Mouse (Mus musculus): ENCODE measurements around the gene Ccdc85b. TPM values are rescaled to one million over a fixed set of nuclear protein-coding genes. Genes with fewer than 3 reads are reported as not detected.
"Not testable (repeated sequence)": the region's sequence is repeated elsewhere in the genome, so short reads cannot be mapped to it uniquely, and the experiment has no call there.

Gene Ccdc85b
- total and polyA plus RNA-seq, 3 experiments = 3.6 to 7.6 TPM; not detected in 1

GRCm38 (mm10) chr19:5489721-5490120 lies 32.0 kb upstream of the Ccdc85b start:
- Histone ChIP-seq H3K36me3 (ENCODE audit: control insufficient read depth in 1 of 2, insufficient read depth in 2 of 2, low read length in 2 of 2) (peaks cover 0 to 13% of the 10 kb centered on the region in 2 experiments), H3K4me1 (ENCODE audit: control insufficient read depth in 1 of 2, insufficient read depth in 2 of 2, low read length in 2 of 2) (peaks cover 0 to 12% of the 10 kb centered on the region in 2 experiments; a peak in 2 of 4 replicates)
- not testable (repeated sequence) for DNase-seq (ENCODE audit: low read depth, low spot score)

GRCm38 (mm10) chr19:5488878-5489571 lies 31.3 kb upstream of the Ccdc85b start:
- peaks cover 0 to 12% of the 10 kb centered on the region in 2 experiments; a peak in 2 of 4 replicates for H3K4me1 ChIP-seq (ENCODE audit: control insufficient read depth in 1 of 2, insufficient read depth in 2 of 2, low read length in 2 of 2)

More at GRCm38 (mm10) chr19:5489721-5490120, 32.0 kb upstream of the Ccdc85b start:
- Histone ChIP-seq H3K27ac (ENCODE audit: control insufficient read depth, low read depth, low read length) (peak overlapping the region; percentile 89), H3K4me3 (ENCODE audit: control insufficient read depth in 1 of 2, insufficient read depth in 1 of 2, low read depth in 2 of 2, low read length in 2 of 2) (peak overlapping the region; percentile 52 to 58), H3K9ac (ENCODE audit: control insufficient read depth, low read depth, low read length, poor library complexity, severe bottlenecking) (peak overlapping the region; percentile 62), H3K79me2 (ENCODE audit: control insufficient read depth, insufficient read depth, low read length, poor library complexity) (peaks cover 31% of the 10 kb centered on the region)
- not testable (repeated sequence) for H3K27me3 ChIP-seq (ENCODE audit: control insufficient read depth in 1 of 2, insufficient read depth in 2 of 2, low read length in 2 of 2); H3K9me3 ChIP-seq (replicated peaks; ENCODE audit: insufficient read depth, low read length)
- TF ChIP-seq E2F4 (IDR thresholded peaks at IDR 0.05; ENCODE audit: borderline replicate concordance, low read depth, low read length) = peak; percentile 64; the same call in 1 of the 2 replicates

GRCm38 (mm10) chr19:5487768-5488550 lies 30.3 kb upstream of the Ccdc85b start, which contains the start of gene Mus81:
Gene Mus81 (minus strand): TSS chr19:5488402.
- Histone ChIP-seq H3K79me2 (ENCODE audit: control insufficient read depth, insufficient read depth, low read length, poor library complexity) (peaks cover 28% of the 10 kb centered on the region), H3K4me1 (ENCODE audit: control insufficient read depth in 1 of 2, insufficient read depth in 2 of 2, low read length in 2 of 2) (peaks cover 0 to 12% of the 10 kb centered on the region in 2 experiments; a peak in 2 of 4 replicates), H3K27ac (ENCODE audit: control insufficient read depth, low read depth, low read length) (peak within 1 kb of the TSS; percentile 98), H3K9ac (ENCODE audit: control insufficient read depth, low read depth, low read length, poor library complexity, severe bottlenecking) (peak within 1 kb of the TSS; percentile 94), H3K4me3 (ENCODE audit: control insufficient read depth in 1 of 2, insufficient read depth in 1 of 2, low read depth in 2 of 2, low read length in 2 of 2) (peak within 1 kb of the TSS; percentile 60 to 91), H3K9me3 (replicated peaks; ENCODE audit: insufficient read depth, low read length) (no peaks in the 10 kb centered on the region), H3K27me3 (ENCODE audit: control insufficient read depth in 1 of 2, insufficient read depth in 2 of 2, low read length in 2 of 2) (no peaks in the 10 kb centered on the region), H3K36me3 (ENCODE audit: control insufficient read depth in 1 of 2, insufficient read depth in 2 of 2, low read length in 2 of 2) (peaks cover 0 to 13% of the 10 kb centered on the region in 2 experiments)
- peak; percentile 98 for DNase-seq (ENCODE audit: low read depth, low spot score)
- TF ChIP-seq POLR2AphosphoS2 (IDR thresholded peaks at IDR 0.05; ENCODE audit: low read length) (peak; percentile 74; the same call in 1 of the 2 replicates), TBP (IDR thresholded peaks at IDR 0.05; ENCODE audit: low read depth, low read length) (peak; percentile 81), MAFK (IDR thresholded peaks at IDR 0.05; ENCODE audit: borderline replicate concordance, low read depth, low read length) (no peak), ZMIZ1 (IDR thresholded peaks at IDR 0.05; ENCODE audit: low read depth, low read length) (peak; percentile 83), EP300 (IDR thresholded peaks at IDR 0.05; ENCODE audit: low read depth in 1 of 2, low read length in 2 of 2) (no peak; a peak in 1 of 4 replicates), CHD2 (IDR thresholded peaks at IDR 0.05; ENCODE audit: low read length) (no peak), CTCF (IDR thresholded peaks at IDR 0.05 in 2 of 3, conservative IDR thresholded peaks at IDR 0.05 in 1 of 3; ENCODE audit: control insufficient read depth in 1 of 3, insufficient read depth in 1 of 3, low read depth in 2 of 3, low read length in 3 of 3, poor library complexity in 1 of 3, severe bottlenecking in 1 of 3) (peak; percentile 87 to 93 (median 89)), ELF1 (IDR thresholded peaks at IDR 0.05; ENCODE audit: low read depth, low read length) (peak; percentile 34; the same call in 1 of the 2 replicates), MAZ (IDR thresholded peaks at IDR 0.05; ENCODE audit: low read depth, low read length) (peak; percentile 86; the same call in 1 of the 2 replicates), USF2 (IDR thresholded peaks at IDR 0.05; ENCODE audit: borderline replicate concordance in 1 of 2, insufficient read depth in 1 of 2, low read depth in 1 of 2, low read length in 2 of 2) (no peak), TCF12 (IDR thresholded peaks at IDR 0.05; ENCODE audit: low read depth, low read length) (peak; percentile 57)

More at GRCm38 (mm10) chr19:5488878-5489571, 31.3 kb upstream of the Ccdc85b start:
- Histone ChIP-seq H3K9ac (ENCODE audit: control insufficient read depth, low read depth, low read length, poor library complexity, severe bottlenecking) (peak overlapping the region; percentile 69), H3K36me3 (ENCODE audit: control insufficient read depth in 1 of 2, insufficient read depth in 2 of 2, low read length in 2 of 2) (peaks cover 0 to 13% of the 10 kb centered on the region in 2 experiments), H3K27me3 (ENCODE audit: control insufficient read depth in 1 of 2, insufficient read depth in 2 of 2, low read length in 2 of 2) (no peaks in the 10 kb centered on the region), H3K27ac (ENCODE audit: control insufficient read depth, low read depth, low read length) (peak overlapping the region; percentile 89), H3K4me3 (ENCODE audit: control insufficient read depth in 1 of 2, insufficient read depth in 1 of 2, low read depth in 2 of 2, low read length in 2 of 2) (peak overlapping the region; percentile 52 to 58), H3K79me2 (ENCODE audit: control insufficient read depth, insufficient read depth, low read length, poor library complexity) (peaks cover 31% of the 10 kb centered on the region), H3K9me3 (replicated peaks; ENCODE audit: insufficient read depth, low read length) (no peaks in the 10 kb centered on the region)
- peak; percentile 99 for DNase-seq (ENCODE audit: low read depth, low spot score)
- TF ChIP-seq BHLHE40 (IDR thresholded peaks at IDR 0.05; ENCODE audit: borderline replicate concordance, low read depth, low read length) = no peak
- TF ChIP-seq POLR2AphosphoS2 (IDR thresholded peaks at IDR 0.05; ENCODE audit: low read length) = peak; percentile 70
- TF ChIP-seq MXI1 (IDR thresholded peaks at IDR 0.05; ENCODE audit: low read depth, low read length) = peak; percentile 84
- TF ChIP-seq POLR2A (IDR thresholded peaks at IDR 0.05; ENCODE audit: control insufficient read depth in 1 of 2, insufficient read depth in 1 of 2, low read depth in 1 of 2, low read length in 2 of 2, poor library complexity in 1 of 2) = peak; percentile 56 to 93
- 0 out of 2 replicates have a peak, but pooled peaks have one; percentile 65 for TF ChIP-seq POLR2AphosphoS5 (IDR thresholded peaks at IDR 0.05; ENCODE audit: borderline replicate concordance, low read depth, low read length)
- peak; percentile 83 for TF ChIP-seq NELFE (IDR thresholded peaks at IDR 0.05; ENCODE audit: low read depth, low read length)
- TF ChIP-seq ETS1 (IDR thresholded peaks at IDR 0.05; ENCODE audit: low read depth, low read length) = peak; percentile 71
- TF ChIP-seq RCOR1 (IDR thresholded peaks at IDR 0.05; ENCODE audit: low read depth, low read length) = no peak
- no peak for TF ChIP-seq GATA1 (IDR thresholded peaks at IDR 0.05; ENCODE audit: low read depth, low read length)
- TF ChIP-seq EP300 (IDR thresholded peaks at IDR 0.05; ENCODE audit: low read depth in 1 of 2, low read length in 2 of 2) = peak in 1 of 2 experiments; percentile 31; a peak in 1 of 4 replicates
- peak; percentile 60; the same call in 1 of the 2 replicates for TF ChIP-seq ZMIZ1 (IDR thresholded peaks at IDR 0.05; ENCODE audit: low read depth, low read length)
- peak; percentile 36 for TF ChIP-seq USF1 (IDR thresholded peaks at IDR 0.05; ENCODE audit: low read depth, low read length)
- peak; percentile 95 for TF ChIP-seq TBP (IDR thresholded peaks at IDR 0.05; ENCODE audit: low read depth, low read length)
- peak; percentile 89 for TF ChIP-seq HCFC1 (IDR thresholded peaks at IDR 0.05; ENCODE audit: low read depth, low read length)
- peak; percentile 79 for TF ChIP-seq ELF1 (IDR thresholded peaks at IDR 0.05; ENCODE audit: low read depth, low read length)
- peak; percentile 57 for TF ChIP-seq SIN3A (IDR thresholded peaks at IDR 0.05; ENCODE audit: low read length)
- peak; percentile 25; the same call in 1 of the 2 replicates for TF ChIP-seq MAX (IDR thresholded peaks at IDR 0.05; ENCODE audit: low read length)
- TF ChIP-seq MAZ (IDR thresholded peaks at IDR 0.05; ENCODE audit: low read depth, low read length) = peak; percentile 94
- no peak for TF ChIP-seq SMC3 (IDR thresholded peaks at IDR 0.05; ENCODE audit: low read depth, low read length)
- no peak for TF ChIP-seq ZNF384 (IDR thresholded peaks at IDR 0.05; ENCODE audit: low read depth, low read length)
- peak; percentile 65; the same call in 1 of the 2 replicates for TF ChIP-seq KAT2A (conservative IDR thresholded peaks at IDR 0.05; ENCODE audit: low read depth, low read length)
- TF ChIP-seq TCF12 (IDR thresholded peaks at IDR 0.05; ENCODE audit: low read depth, low read length) = peak; percentile 50; the same call in 1 of the 2 replicates

Data from MEL (cell line).